Mouse (Mus musculus) Patski (cell line): ENCODE measurements at regions not wholly inside any gene's neighbourhood (a gene's known extent, or its start where the extent isn't known, plus 50 kb on each side); places are given as distances from the start of the nearest gene placed in this dataset.
"Not testable (repeated sequence)": the region's sequence is repeated elsewhere in the genome, so short reads cannot be mapped to it uniquely, and the experiment has no call there.

Experiments
- ATAC-seq: fragments of 100-300 bp; one replicate; pipeline ENCODE4 v1.8.0; 2021
- CTCF ChIA-PET: fragments of 350-600 bp; sonication (Branson Sonifier 250); formaldehyde crosslinking; loops from one replicate; lab custom pipeline; 2022; ENCODE audit warnings: inconsistent platforms; lab: Charles Lee
- POLR2A ChIA-PET: fragments of 350-600 bp; sonication (Branson Sonifier 250); formaldehyde crosslinking; loops from one replicate; lab custom pipeline; 2022; ENCODE audit warnings: antibody characterized with exemption, inconsistent platforms; lab: Charles Lee
- DNase-seq: peaks from one replicate; pipeline ENCODE4 v3.0.0-alpha.2; 2011; ENCODE audit warnings: low read depth, low spot score
- H3K27me3 ChIP-seq: fragments of 371-371 bp; one replicate; pipeline ENCODE4 v1.5.1; 2021
- CTCF ChIP-seq: fragments of 100-300 bp; IDR thresholded peaks from one replicate; pipeline ENCODE4 v1.5.1; 2021
- in situ Hi-C: fragments of 300-500 bp; cut with MboI; formaldehyde crosslinking; loops from 3 replicates; pipeline ENCODE4 v1.11.1; 2018; ENCODE audit warnings: low pct_unique_long_range_greater_than_20kb, mixed read lengths

DNA sequence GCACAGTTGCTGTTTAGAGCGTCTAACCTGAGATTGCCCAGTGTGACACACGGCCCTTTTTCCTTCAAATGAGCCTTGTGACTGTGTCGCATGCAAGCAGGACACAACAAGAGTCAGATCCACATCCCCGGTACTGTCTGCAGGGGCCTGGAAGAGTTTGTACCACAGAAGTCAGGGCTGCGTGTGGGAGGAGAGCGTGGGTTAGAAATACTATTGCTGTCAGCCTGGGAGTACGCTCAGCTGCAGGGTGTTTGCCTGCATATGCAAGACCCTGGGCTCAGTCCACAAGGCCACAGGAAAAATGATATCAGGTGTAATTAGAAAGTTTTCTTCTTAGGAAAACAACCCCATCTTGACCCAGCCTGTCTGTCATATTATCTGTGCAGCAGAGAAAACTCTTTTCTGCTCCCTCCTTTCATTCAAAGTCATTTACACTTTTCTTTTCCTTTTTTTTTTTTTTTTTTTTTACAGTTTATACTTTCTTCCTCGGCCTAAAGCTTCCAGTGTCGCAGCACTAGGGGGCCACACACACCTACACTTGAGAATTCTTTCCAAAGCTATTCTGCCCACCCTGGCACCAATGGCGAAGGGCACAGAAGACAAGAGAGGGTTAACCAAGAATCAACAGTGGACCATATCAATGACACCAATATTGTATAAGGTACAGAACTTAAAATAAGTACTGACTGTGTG, 168.3 kb downstream of the Cdca7 start:
- no peak for DNase-seq
- CTCF ChIA-PET, result interaction anchor here (0.6 kb wide), 1 partner anchor 67 kb away, joined by 3 read pairs; no protein-coding TSS in a partner anchor
- ATAC-seq, result no peak
- POLR2A ChIA-PET, result interaction anchor here (0.6 kb wide), 2 partner anchors 84 to 418 kb away, joined by 3 read pairs; no protein-coding TSS in a partner anchor
- TF ChIP-seq CTCF, result peak; percentile 22
- in situ Hi-C loops, result no loop called here
- no peaks in the 10 kb centered on the region for H3K27me3 ChIP-seq

- DNase-seq (no peak), ATAC-seq (no peak)
- no peaks in the 10 kb centered on the region for H3K27me3 ChIP-seq
- ChIA-PET CTCF (no interaction called here), POLR2A (no interaction called here)
- TF ChIP-seq CTCF, result no peak
- in situ Hi-C loops, result no loop called here
Observed at GRCm38 (mm10) chr2:72647642-72648041, 171.7 kb downstream of the Cdca7 start.

GRCm38 (mm10) chr2:72648294-72648693, 172.3 kb downstream of the Cdca7 start:
- ATAC-seq (no peak), DNase-seq (no peak)
- POLR2A ChIA-PET, result no interaction called here
- no peak for TF ChIP-seq CTCF
- H3K27me3 ChIP-seq, result no peaks in the 10 kb centered on the region
- in situ Hi-C loops, result no loop called here
- CTCF ChIA-PET, result no interaction called here

- in situ Hi-C loops, result no loop called here
Observed at GRCm38 (mm10) chr2:72655864-72656263, 179.9 kb downstream of the Cdca7 start.

GRCm38 (mm10) chr2:72657101-72657920, 181.4 kb downstream of the Cdca7 start:
- ChIA-PET POLR2A (interaction anchor here (0.6 to 0.8 kb wide), 2 partner anchors 86 to 981 kb away, joined by 3 to 5 read pairs; no protein-coding TSS in a partner anchor), CTCF (no interaction called here)
- ATAC-seq (no peak), DNase-seq (no peak)
- TF ChIP-seq CTCF, result no peak
- H3K27me3 ChIP-seq, result peaks cover 14% of the 10 kb centered on the region
- in situ Hi-C loops, result no loop called here

More at GRCm38 (mm10) chr2:72655864-72656263, 179.9 kb downstream of the Cdca7 start:
- no peak for DNase-seq
- ChIA-PET CTCF (no interaction called here), POLR2A (no interaction called here)
- peaks cover 7% of the 10 kb centered on the region for H3K27me3 ChIP-seq
- peak; percentile 40 for TF ChIP-seq CTCF
- no peak for ATAC-seq

DNA sequence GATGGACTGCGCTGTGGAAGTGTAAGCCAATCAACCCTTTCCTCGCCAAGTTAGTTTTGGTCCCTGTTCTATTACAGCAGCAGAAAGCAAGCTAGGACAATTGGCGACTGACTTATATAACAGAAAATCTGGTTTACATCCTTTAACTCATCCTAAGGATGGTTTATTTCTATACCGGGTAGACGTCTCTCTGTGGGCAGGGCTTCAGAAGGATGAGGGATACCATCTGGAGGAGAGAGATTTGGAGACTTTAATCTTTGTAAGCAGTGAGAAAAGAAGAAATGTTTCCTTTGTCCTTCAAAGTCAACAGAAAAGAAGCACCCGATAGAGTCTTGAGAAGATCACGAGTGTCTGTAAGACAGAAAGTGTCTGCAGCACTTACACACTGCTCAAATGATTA, 186.4 kb downstream of the Cdca7 start:
- ATAC-seq, result no peak
- TF ChIP-seq CTCF, result no peak
- ChIA-PET POLR2A (no interaction called here), CTCF (interaction anchor here (1.3 kb wide), 1 partner anchor 11 kb away, joined by 3 read pairs; no protein-coding TSS in a partner anchor)
- in situ Hi-C loops, result no loop called here
- H3K27me3 ChIP-seq, result peaks cover 14% of the 10 kb centered on the region
- DNase-seq, result no peak

GRCm38 (mm10) chr2:72662979-72663780, 187.2 kb downstream of the Cdca7 start:
- no peak for TF ChIP-seq CTCF
- no peak for DNase-seq
- no peak for ATAC-seq
- ChIA-PET CTCF (interaction anchor here (1.3 kb wide), 1 partner anchor 10 kb away, joined by 3 read pairs; no protein-coding TSS in a partner anchor), POLR2A (no interaction called here)
- in situ Hi-C loops, result no loop called here
- peaks cover 14% of the 10 kb centered on the region for H3K27me3 ChIP-seq

- in situ Hi-C loops, H3K27me3 ChIP-seq, CTCF ChIA-PET, ATAC-seq, POLR2A ChIA-PET, DNase-seq: not testable (repeated sequence)
Observed at GRCm38 (mm10) chr2:72667396-72667795, 191.4 kb downstream of the Cdca7 start.

GRCm38 (mm10) chr2:72672908-72673901, 197.2 kb downstream of the Cdca7 start:
- no peak for DNase-seq
- TF ChIP-seq CTCF, result no peak
- no peak for ATAC-seq
- no peaks in the 10 kb centered on the region for H3K27me3 ChIP-seq
- CTCF ChIA-PET, result interaction anchor here (1.1 kb wide), 1 partner anchor 11 kb away, joined by 3 read pairs; no protein-coding TSS in a partner anchor
- POLR2A ChIA-PET, result interaction anchor here (0.7 kb wide), 1 partner anchor 80 kb away, joined by 5 read pairs; no protein-coding TSS in a partner anchor
- in situ Hi-C loops, result no loop called here
